Comparison of ENCODE assay signal across 8 mouse cellular contexts in the genomic region with DNA sequence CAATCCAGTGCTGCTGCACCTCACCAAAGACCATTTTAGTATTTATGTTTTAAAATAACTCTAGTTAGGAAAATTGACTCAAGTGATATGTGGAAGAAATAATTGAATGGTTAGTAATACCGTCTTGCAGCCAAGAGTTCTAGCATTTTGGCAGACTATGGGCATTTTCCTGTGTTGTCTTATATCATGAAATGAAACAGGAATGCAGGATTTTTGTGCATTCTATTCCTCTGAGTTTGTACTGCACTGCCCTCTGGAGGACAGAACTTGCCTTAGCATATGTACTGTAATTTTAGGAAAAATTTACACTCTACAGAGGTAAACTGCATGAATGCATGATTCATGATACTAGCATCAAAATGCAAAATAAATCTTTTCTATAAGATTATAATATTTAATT.
DNase-seq lines count a peak whose midpoint lies in the region; ATAC-seq and TF ChIP-seq lines count a peak whose summit lies in the region.

No protein-coding gene starts in this region.

- no peaks in the 10 kb centered on the region for H3K9me3 ChIP-seq in neural tube, embryonic 12.5 days
- H3K9me3 ChIP-seq in forebrain, embryonic 15.5 days = no peaks in the 10 kb centered on the region
- H3K9me3 ChIP-seq in midbrain, embryonic 14.5 days (ENCODE audit: control insufficient read depth, low read length) = no peaks in the 10 kb centered on the region

- no peak overlapping the region for H3K9ac ChIP-seq in neural tube, embryonic 12.5 days
- no peak overlapping the region for H3K9ac ChIP-seq in forebrain, embryonic 15.5 days (replicated peaks)
- no peak overlapping the region for H3K9ac ChIP-seq in midbrain, embryonic 14.5 days (replicated peaks; ENCODE audit: low read length)

- peak; percentile 8 to 21 for DNase-seq in adrenal gland, adult 18-20 months (ENCODE audit: low spot score in 2 of 2)
- no peak for DNase-seq in adrenal gland, adult 8-10 months
- DNase-seq in neural tube, embryonic 10.5 days (ENCODE audit: extremely low spot score, low spot score) = no peak
- peak; percentile 60 to 64 for DNase-seq in layer of hippocampus, adult 2 months (ENCODE audit: low spot score in 2 of 2)
- DNase-seq in midbrain, embryonic 14.5 days = peak; percentile 91
- DNase-seq in spleen, postnatal 4 days (ENCODE audit: low spot score in 2 of 2) = no peak

- no peak overlapping the region for H3K4me3 ChIP-seq in neural tube, embryonic 12.5 days
- H3K4me3 ChIP-seq in forebrain, embryonic 15.5 days = no peak overlapping the region
- no peak overlapping the region for H3K4me3 ChIP-seq in layer of hippocampus, adult 2 months
- H3K4me3 ChIP-seq in midbrain, embryonic 14.5 days (replicated peaks; ENCODE audit: low read depth, low read length) = no peak overlapping the region

- no peak overlapping the region for H3K4me2 ChIP-seq in neural tube, embryonic 12.5 days (replicated peaks)
- H3K4me2 ChIP-seq in forebrain, embryonic 15.5 days (replicated peaks) = no peak overlapping the region
- H3K4me2 ChIP-seq in midbrain, embryonic 14.5 days (ENCODE audit: low read length) = no peak overlapping the region

- peak; percentile 58; the same call in 1 of the 2 replicates for ATAC-seq in neural tube, embryonic 12.5 days (ENCODE audit: low FRiP score, low read depth)
- ATAC-seq in forebrain, embryonic 15.5 days (replicated peaks) = peak; percentile 84
- peak; percentile 51; the same call in 1 of the 2 replicates for ATAC-seq in midbrain, embryonic 14.5 days (ENCODE audit: low FRiP score, low TSS enrichment)

- H3K27me3 ChIP-seq in neural tube, embryonic 12.5 days (replicated peaks) = no peaks in the 10 kb centered on the region
- H3K27me3 ChIP-seq in forebrain, embryonic 15.5 days = no peaks in the 10 kb centered on the region
- H3K27me3 ChIP-seq in midbrain, embryonic 14.5 days (ENCODE audit: control insufficient read depth, insufficient read depth, low read length) = no peaks in the 10 kb centered on the region

- 75% methylated on average over 1 of the region's 1 CpGs for WGBS in neural tube, embryonic 12.5 days
- 35% methylated on average over 1 of the region's 1 CpGs for WGBS in forebrain, embryonic 15.5 days
- 60% methylated on average over 1 of the region's 1 CpGs for WGBS in midbrain, embryonic 14.5 days

- peak; percentile 92 for TF ChIP-seq CTCF in layer of hippocampus, adult 2 months (conservative IDR thresholded peaks at IDR 0.05)

- no peak overlapping the region for H3K27ac ChIP-seq in neural tube, embryonic 12.5 days
- no peak overlapping the region for H3K27ac ChIP-seq in forebrain, embryonic 15.5 days (replicated peaks)
- no peak overlapping the region for H3K27ac ChIP-seq in layer of hippocampus, adult 2 months
- no peak overlapping the region for H3K27ac ChIP-seq in midbrain, embryonic 14.5 days (replicated peaks; ENCODE audit: low read depth, low read length)

- no peaks in the 10 kb centered on the region for H3K4me1 ChIP-seq in neural tube, embryonic 12.5 days
- no peaks in the 10 kb centered on the region for H3K4me1 ChIP-seq in forebrain, embryonic 15.5 days
- H3K4me1 ChIP-seq in midbrain, embryonic 14.5 days (ENCODE audit: control insufficient read depth, insufficient read depth, low read length) = no peaks in the 10 kb centered on the region

- H3K36me3 ChIP-seq in neural tube, embryonic 12.5 days = no peaks in the 10 kb centered on the region
- no peaks in the 10 kb centered on the region for H3K36me3 ChIP-seq in forebrain, embryonic 15.5 days
- no peaks in the 10 kb centered on the region for H3K36me3 ChIP-seq in midbrain, embryonic 14.5 days (ENCODE audit: control insufficient read depth, insufficient read depth, low read length)

Comparison
In these comparisons a context has a peak if more than half of its experiments do, and no peak if none do; other contexts are left out.
1. DNase-seq: peak in adrenal gland, adult 18-20 months (2 of 2), layer of hippocampus, adult 2 months (2 of 2) and midbrain, embryonic 14.5 days (single experiment); none in adrenal gland, adult 8-10 months (single experiment), neural tube, embryonic 10.5 days (single experiment) and spleen, postnatal 4 days (0 of 2).
2. Peak in every context shown above with its lines, with median percentiles within 50 percentile points of each other: ATAC-seq.